Mouse (Mus musculus): Measurements from ENCODE around the gene Crygn. TPM values are rescaled to one million over a fixed set of nuclear protein-coding genes. Genes with fewer than 3 reads are reported as not detected.

Gene Crygn
- not detected in 2 replicates for polyA plus RNA-seq (2012; rRNA removed)

GRCm38 (mm10) chr5:24757816-24758215 lies at the start of gene Crygn:
TSS of gene Crygn (minus strand) at chr5:24758008.

GRCm38 (mm10) chr5:24730488-24730871 lies 27.3 kb downstream of the Crygn start, which contains the start of gene Wdr86:
TSS of gene Wdr86 (minus strand) at chr5:24730727.

Other genes starting within 250 kb of the Crygn start
- gene Gbx1, start 230.8 kb downstream of the Crygn start, polyA plus RNA-seq (2012; rRNA removed) = not detected in 2 replicates
- 1.7 TPM in 2 replicates for gene Asb10, start 217.0 kb downstream of the Crygn start, polyA plus RNA-seq (2012; rRNA removed)
- not detected in 2 replicates for gene 4931409K22Rik, start 201.2 kb downstream of the Crygn start, polyA plus RNA-seq (2012; rRNA removed)
- gene Abcf2, start 180.5 kb downstream of the Crygn start, polyA plus RNA-seq (2012; rRNA removed) = 27.4 and 28.4 TPM in 2 replicates
- 26.1 and 27.7 TPM in 2 replicates for gene Chpf2, start 171.3 kb downstream of the Crygn start, polyA plus RNA-seq (2012; rRNA removed)
- gene Smarcd3, start 133.6 kb downstream of the Crygn start, polyA plus RNA-seq (2012; rRNA removed) = 39.3 and 74.8 TPM in 2 replicates
- gene Nub1, start 72.5 kb downstream of the Crygn start, polyA plus RNA-seq (2012; rRNA removed) = 15.9 and 19.1 TPM in 2 replicates
- 0.51 and 0.68 TPM in 2 replicates for gene Wdr86, start 27.3 kb downstream of the Crygn start, polyA plus RNA-seq (2012; rRNA removed)
- gene Rheb, start 84.6 kb upstream of the Crygn start, polyA plus RNA-seq (2012; rRNA removed) = 7.4 and 13.7 TPM in 2 replicates